Mouse (Mus musculus) heart, postnatal 0 days (tissue): Measurements from ENCODE around the gene Hmga1.

Experiments used
- CTCF ChIP-seq: IDR thresholded peaks from 2 replicates; pipeline ENCODE4 v1.5.1; 2016; ENCODE audit warnings: antibody characterized with exemption, control low read depth, low read depth
- EP300 ChIP-seq: IDR thresholded peaks from 2 replicates; pipeline ENCODE4 v1.6.1; 2016; ENCODE audit warnings: antibody characterized with exemption, low read depth

- no peak for TF ChIP-seq CTCF
- TF ChIP-seq EP300 = no peak
Measured at GRCm38 (mm10) chr17:27544551-27544950, 11.7 kb upstream of the Hmga1 start.
